Mouse (Mus musculus): ENCODE data around the gene Fancc. TPM values are rescaled to one million over a fixed set of nuclear protein-coding genes. Genes with fewer than 3 reads are reported as not detected.
"Not testable (repeated sequence)": the region's sequence is repeated elsewhere in the genome, so short reads cannot be mapped to it uniquely, and the experiment has no call there.

The Fancc gene
- polyA plus RNA-seq, 1 experiment from 2014 or later: 17.7 TPM

DNA sequence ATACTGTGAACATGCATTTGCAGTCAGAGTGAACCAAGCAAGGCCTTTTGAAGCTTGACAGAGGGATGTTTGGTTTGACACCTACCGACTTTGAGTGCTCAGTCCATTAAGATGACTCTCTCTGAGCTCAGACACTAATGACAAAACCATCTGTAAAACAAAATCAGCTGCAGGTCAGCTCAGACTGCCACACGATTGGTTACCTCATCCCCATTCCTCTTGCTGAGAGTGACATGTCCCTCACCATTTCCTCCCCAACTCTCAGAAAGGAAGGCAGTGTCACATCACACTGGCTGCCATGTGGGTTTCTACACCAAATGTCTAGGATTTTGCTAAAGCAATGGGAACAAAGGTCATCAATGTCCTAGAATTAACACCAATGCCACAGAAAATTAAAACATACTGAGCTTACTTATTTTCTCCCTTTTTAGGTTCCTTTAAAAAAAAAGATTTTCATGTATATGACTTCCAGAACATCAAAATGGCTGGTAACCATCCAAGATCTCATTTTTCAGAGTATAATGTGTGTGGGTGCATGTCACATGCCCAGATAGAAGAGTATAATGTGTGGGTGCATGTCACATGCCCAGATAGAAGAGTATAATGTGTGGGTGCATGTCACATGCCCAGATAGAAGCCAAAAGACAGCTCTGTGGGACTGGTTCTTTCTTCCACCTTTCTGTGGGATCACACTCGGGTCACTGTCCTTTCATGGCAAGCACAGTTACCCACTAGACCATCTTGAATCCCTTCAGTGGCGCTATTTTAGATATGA lies 136.8 kb downstream of the Fancc start:
- H3K4me1 ChIP-seq (replicated peaks): no peaks in the 10 kb centered on the region
- no peak overlapping the region for H3K27ac ChIP-seq
- ATAC-seq: no peak

DNA sequence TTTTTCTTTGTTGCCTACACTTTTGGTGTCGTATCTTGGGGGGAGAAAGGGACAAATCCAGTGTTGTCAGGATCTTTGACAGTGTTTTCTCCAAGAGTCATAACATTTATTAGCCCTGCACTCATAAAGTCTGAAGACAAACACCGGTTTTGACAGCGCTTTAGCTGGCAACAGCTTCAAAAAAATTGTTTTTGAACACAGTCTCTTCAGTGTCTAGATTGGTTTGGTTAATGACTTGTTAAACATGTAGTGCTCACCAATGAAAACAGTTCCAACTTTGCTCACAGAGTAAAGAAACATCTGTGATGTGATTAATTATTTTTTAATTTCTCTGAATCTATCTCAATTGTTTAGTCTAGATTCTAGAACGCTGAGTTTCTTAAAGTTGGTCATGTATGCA lies 137.7 kb downstream of the Fancc start:
- Histone ChIP-seq H3K4me2 (replicated peaks) (no peak overlapping the region), H3K4me1 (replicated peaks) (no peaks in the 10 kb centered on the region), H3K27me3 (replicated peaks) (no peaks in the 10 kb centered on the region), H3K36me3 (no peaks in the 10 kb centered on the region), H3K27ac (no peak overlapping the region), H3K9me3 (no peaks in the 10 kb centered on the region), H3K9ac (no peak overlapping the region), H3K4me3 (replicated peaks) (no peak overlapping the region)
- WGBS: 70% methylated on average over 4 of the region's 4 CpGs
- ATAC-seq: no peak

More for the DNA sequence above, 136.8 kb downstream of the Fancc start:
- Histone ChIP-seq H3K27me3 (replicated peaks) (no peaks in the 10 kb centered on the region), H3K36me3 (no peaks in the 10 kb centered on the region), H3K9me3 (no peaks in the 10 kb centered on the region), H3K9ac (no peak overlapping the region), H3K4me2 (replicated peaks) (no peak overlapping the region), H3K4me3 (replicated peaks) (no peak overlapping the region)
- WGBS: 71% methylated on average over 4 of the region's 4 CpGs

DNA sequence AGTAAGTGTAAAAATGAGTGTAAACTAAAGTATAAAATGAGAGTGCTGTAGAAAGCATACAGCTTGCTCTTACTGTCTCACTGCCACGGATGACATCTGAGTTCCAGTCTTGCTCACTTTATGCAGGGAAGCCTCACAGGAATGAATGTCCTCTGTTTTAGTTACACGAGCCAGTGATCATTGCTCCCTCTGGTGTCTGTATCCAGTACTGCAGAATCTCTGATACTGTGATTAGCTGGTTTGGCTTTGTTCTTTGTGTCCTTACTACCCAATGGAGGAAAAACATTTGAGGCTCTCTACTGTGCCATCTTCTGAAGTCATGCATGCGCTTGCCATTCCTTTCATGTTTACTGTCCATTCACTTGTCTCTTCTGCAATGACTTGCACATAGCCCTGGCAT lies 140.5 kb downstream of the Fancc start:
- Histone ChIP-seq H3K4me3 (replicated peaks) (no peak overlapping the region), H3K4me2 (replicated peaks) (no peak overlapping the region), H3K9me3 (no peaks in the 10 kb centered on the region), H3K36me3 (no peaks in the 10 kb centered on the region), H3K9ac (no peak overlapping the region), H3K27ac (no peak overlapping the region), H3K27me3 (replicated peaks) (no peaks in the 10 kb centered on the region), H3K4me1 (replicated peaks) (no peaks in the 10 kb centered on the region)
- WGBS: 37% methylated on average over 3 of the region's 3 CpGs
- ATAC-seq: no peak; the same call in 1 of the 2 replicates

DNA sequence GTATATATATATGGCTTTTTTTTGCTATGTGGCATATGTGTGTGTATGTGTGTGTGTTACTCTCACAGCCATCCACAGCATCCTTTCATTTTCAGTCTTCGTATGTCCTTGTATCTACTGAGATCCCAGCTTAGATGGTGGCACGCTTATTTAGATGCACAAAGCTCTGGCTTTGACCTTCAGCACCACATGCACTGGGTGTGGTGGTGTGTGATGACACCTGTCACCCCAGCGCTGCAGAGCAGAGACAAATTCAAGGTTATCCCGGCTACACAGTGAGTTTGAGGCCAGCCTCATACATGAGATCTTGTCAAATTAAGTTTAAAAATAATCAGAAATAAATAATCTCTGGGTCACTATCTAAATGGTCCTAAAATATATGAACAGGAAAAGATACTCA lies 141.0 kb downstream of the Fancc start:
- Histone ChIP-seq H3K27ac (no peak overlapping the region), H3K9me3 (no peaks in the 10 kb centered on the region), H3K4me2 (replicated peaks) (no peak overlapping the region), H3K4me3 (replicated peaks) (no peak overlapping the region), H3K4me1 (replicated peaks) (no peaks in the 10 kb centered on the region), H3K9ac (no peak overlapping the region), H3K36me3 (no peaks in the 10 kb centered on the region), H3K27me3 (replicated peaks) (no peaks in the 10 kb centered on the region)
- no peak for ATAC-seq
- 95% methylated on average over 4 of the region's 4 CpGs for WGBS

DNA sequence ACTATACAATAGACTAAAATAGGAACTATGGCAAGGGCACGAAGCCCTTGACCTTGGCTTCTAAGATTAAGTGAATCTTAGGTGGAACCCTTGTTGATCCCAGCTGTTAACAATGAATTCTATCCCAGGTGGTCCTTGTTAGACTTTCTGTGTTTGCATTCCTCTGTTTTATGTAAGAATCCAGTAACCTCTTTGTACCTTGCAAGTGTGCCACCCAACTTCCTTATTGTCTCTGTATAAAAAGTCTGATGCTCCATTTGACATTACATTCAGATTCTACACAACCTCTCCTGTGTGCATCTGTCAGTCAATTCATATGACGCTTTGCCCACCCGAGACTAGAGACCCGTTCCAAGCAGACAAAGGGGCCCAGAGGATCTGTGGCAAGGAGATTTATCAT lies 143.8 kb downstream of the Fancc start:
- 90% methylated on average over 4 of the region's 4 CpGs for whole genome bisulfite sequencing
- H3K4me1 ChIP-seq (replicated peaks); H3K36me3 ChIP-seq; H3K4me3 ChIP-seq (replicated peaks); ATAC-seq; H3K27me3 ChIP-seq (replicated peaks); H3K9ac ChIP-seq; H3K9me3 ChIP-seq; H3K27ac ChIP-seq; H3K4me2 ChIP-seq (replicated peaks): not testable (repeated sequence)

DNA sequence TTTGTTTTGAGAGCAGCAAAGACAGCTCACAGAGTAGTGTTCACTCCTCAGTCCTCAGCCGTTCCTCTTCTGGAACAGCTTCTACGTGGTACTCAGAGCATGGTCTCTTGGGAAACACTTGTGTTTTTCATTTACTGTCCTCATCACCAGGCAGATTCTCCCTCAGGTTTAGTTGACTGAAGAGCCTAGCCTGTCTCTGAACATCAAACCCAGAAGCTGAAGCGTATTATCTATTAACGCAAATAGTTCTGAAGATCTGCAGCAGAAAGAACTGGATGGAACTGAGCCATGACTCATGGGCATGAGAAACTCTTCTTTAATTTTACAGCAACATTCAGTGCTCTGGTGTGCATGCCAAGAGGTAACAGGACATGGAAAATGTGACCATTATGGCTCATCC lies 147.0 kb downstream of the Fancc start:
- Histone ChIP-seq H3K27ac (no peak overlapping the region), H3K9ac (no peak overlapping the region), H3K4me3 (replicated peaks) (no peak overlapping the region), H3K4me1 (replicated peaks) (no peaks in the 10 kb centered on the region), H3K9me3 (no peaks in the 10 kb centered on the region), H3K27me3 (replicated peaks) (no peaks in the 10 kb centered on the region), H3K4me2 (replicated peaks) (no peak overlapping the region), H3K36me3 (no peaks in the 10 kb centered on the region)
- WGBS: 85% methylated on average over 4 of the region's 4 CpGs
- no peak for ATAC-seq

DNA sequence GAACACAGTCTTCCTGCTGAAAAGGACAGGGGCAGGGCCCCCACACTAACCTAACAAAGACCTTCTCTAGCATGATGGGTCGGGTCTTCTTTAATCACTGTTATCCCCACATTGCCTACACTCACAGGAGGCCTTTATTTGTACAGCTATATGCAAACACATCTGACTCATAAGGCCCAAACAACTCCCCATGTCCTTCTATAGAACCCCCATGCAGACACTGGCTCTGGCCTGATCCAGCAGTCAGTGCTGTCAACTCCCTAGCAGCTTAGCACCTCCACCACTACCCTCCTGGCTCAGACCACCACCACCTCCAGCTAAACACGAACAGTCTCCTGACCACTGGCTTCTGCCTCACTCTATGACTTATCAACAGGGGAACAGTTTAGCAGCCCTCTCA lies 149.4 kb downstream of the Fancc start:
- H3K4me3 ChIP-seq (replicated peaks): no peak overlapping the region
- H3K4me1 ChIP-seq (replicated peaks): no peaks in the 10 kb centered on the region
- no peak overlapping the region for H3K4me2 ChIP-seq (replicated peaks)
- 66% methylated on average over 2 of the region's 2 CpGs for WGBS
- no peaks in the 10 kb centered on the region for H3K36me3 ChIP-seq
- H3K27ac ChIP-seq: no peak overlapping the region
- no peak overlapping the region for H3K9ac ChIP-seq
- H3K9me3 ChIP-seq: no peaks in the 10 kb centered on the region
- no peak for ATAC-seq
- H3K27me3 ChIP-seq (replicated peaks): no peaks in the 10 kb centered on the region

DNA sequence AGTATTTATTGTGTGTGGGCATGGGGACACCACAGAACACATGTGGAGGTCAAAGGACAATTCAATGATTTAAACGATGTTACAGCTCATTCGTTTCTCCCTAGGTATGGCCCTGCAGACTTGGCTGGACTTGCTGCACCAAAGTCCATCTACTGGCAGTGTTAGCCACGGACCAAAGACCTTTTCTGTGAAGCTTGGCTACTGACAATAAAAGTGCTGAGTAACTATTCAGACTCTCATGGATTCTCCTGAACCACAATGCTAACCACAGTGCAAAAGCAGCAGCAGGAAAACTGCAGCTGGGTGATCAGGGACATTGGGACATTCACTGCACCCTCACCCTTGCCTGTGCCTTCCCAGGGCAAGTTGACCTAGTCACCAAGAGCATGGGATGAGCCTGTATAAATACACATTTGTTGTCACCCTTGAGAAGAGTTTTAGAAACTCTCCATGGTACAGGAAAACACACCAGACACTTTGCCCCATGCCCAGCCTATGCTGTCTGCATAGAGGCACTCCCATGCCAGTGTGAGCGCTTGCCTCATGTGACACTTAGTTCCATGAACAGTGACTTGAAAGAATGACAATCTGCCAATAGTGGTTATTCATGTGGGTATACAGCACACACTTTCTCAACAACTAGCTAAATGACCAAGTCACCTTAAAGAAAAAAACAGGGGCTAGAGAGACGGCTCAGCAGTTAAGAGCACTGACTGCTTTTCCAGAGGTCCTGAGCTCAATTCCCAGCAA lies 151.4 kb downstream of the Fancc start:
- Histone ChIP-seq H3K9me3 (no peaks in the 10 kb centered on the region), H3K27ac (no peak overlapping the region), H3K27me3 (replicated peaks) (no peaks in the 10 kb centered on the region), H3K36me3 (no peaks in the 10 kb centered on the region), H3K4me1 (replicated peaks) (no peaks in the 10 kb centered on the region), H3K9ac (no peak overlapping the region), H3K4me2 (replicated peaks) (no peak overlapping the region), H3K4me3 (replicated peaks) (no peak overlapping the region)
- WGBS: 83% methylated on average over 5 of the region's 5 CpGs
- ATAC-seq: no peak

DNA sequence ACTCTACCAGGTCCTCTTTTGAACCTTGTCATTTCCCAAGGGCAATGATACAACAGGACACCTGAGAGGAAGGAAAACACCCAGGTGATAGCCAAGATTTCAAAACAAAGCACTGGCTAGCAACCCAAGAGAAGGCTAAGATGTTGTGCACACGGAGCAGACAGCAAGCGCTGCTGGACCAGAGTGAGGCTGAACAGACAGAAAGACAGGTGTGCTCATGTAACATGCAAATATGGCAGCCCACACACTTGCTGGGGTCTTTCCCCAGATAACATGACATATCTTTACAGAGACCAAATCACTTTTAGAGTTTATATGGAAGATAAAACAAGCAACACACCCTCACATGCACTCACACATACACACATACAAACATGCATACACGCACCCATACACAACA lies 152.6 kb downstream of the Fancc start:
- Histone ChIP-seq H3K4me2 (replicated peaks) (no peak overlapping the region), H3K27ac (no peak overlapping the region), H3K4me1 (replicated peaks) (no peaks in the 10 kb centered on the region), H3K9ac (no peak overlapping the region), H3K9me3 (no peaks in the 10 kb centered on the region), H3K4me3 (replicated peaks) (no peak overlapping the region), H3K36me3 (no peaks in the 10 kb centered on the region), H3K27me3 (replicated peaks) (no peaks in the 10 kb centered on the region)
- ATAC-seq: no peak
- 94% methylated on average over 3 of the region's 3 CpGs for WGBS

DNA sequence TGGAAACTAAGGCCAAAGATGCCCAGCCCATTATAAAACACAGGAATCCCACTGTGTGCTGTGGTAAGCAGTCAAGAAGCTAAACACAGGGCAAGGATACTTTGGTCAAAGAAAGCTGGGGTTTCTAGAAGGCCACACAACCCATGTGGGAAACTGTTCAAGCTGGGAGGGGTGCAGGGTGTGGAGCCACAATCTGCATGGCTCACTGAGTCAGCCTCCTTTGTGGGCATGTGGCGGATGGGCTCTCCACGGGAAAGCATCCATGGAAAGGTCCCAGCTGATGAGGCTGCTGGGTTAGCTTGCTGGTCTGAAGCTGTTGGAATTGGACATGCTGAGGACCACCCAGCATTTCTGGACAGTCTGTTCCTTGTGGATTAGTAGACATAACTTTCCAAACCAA lies 154.3 kb downstream of the Fancc start:
- Histone ChIP-seq H3K36me3 (no peaks in the 10 kb centered on the region), H3K4me3 (replicated peaks) (no peak overlapping the region), H3K27me3 (replicated peaks) (no peaks in the 10 kb centered on the region), H3K4me2 (replicated peaks) (no peak overlapping the region), H3K9me3 (no peaks in the 10 kb centered on the region), H3K9ac (no peak overlapping the region), H3K27ac (no peak overlapping the region), H3K4me1 (replicated peaks) (no peaks in the 10 kb centered on the region)
- no peak for ATAC-seq
- WGBS: 86% methylated on average over 2 of the region's 2 CpGs

DNA sequence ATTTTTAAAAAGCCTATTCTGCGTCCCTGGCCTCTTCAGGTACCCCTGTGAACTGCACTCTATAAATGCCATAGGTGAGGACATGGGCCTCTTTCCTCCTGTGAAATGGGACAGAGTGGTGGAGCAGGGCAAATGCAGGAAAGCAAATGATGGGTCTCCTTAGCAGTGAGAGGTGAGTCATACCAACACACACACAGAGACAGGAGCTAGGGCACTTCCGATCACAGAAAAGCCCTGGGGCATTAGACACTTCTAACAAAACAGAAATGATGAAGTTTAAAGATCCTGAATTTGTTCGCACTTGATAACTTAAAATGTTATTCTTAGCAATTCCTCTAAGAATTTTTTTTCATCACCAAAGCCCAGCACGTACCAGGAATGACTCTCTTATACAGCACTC lies 157.1 kb downstream of the Fancc start:
- Histone ChIP-seq H3K36me3 (no peaks in the 10 kb centered on the region), H3K4me3 (replicated peaks) (no peak overlapping the region), H3K9ac (no peak overlapping the region), H3K9me3 (no peaks in the 10 kb centered on the region), H3K27me3 (replicated peaks) (no peaks in the 10 kb centered on the region), H3K27ac (no peak overlapping the region), H3K4me2 (replicated peaks) (no peak overlapping the region), H3K4me1 (replicated peaks) (0 out of 2 replicates have a peak, but pooled peaks cover 7% of the 10 kb centered on the region)
- 87% methylated on average over 4 of the region's 4 CpGs for WGBS
- ATAC-seq: no peak

DNA sequence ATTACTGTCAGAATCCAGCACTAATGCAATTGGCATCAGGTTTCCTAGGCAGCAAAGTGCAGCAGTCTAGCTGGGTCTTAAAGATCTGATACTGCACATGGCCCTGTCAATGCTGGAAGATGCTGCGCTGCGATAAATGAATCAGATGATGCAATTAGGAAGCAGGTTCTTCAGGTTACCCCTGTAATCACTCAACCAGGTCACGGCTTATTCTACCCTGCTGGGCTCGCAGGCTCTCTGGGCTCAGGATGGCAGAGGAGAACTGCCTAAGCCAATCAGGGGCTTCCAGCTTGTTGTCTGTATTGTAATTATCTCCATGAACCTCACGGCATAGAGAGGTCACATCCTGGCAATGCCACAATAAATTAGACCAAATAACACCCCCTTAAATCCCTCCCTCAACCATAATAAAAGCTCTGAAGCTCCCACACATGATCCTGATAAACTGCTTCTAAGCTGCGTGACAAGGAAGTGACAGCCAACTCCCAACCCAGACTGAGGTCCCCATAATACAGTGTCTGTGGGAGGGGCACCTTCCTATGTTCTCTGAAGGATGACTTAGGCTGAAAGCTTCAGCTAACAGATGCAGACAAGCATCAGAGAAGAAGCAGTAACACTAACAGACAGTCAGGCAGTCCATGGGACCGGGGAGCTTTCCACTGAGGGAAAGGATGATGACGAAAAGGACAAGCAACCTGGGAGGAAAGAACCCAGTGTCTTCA lies 159.7 kb downstream of the Fancc start:
- H3K27me3 ChIP-seq (replicated peaks): no peaks in the 10 kb centered on the region
- peak; percentile 43 for ATAC-seq
- no peak overlapping the region for H3K4me3 ChIP-seq (replicated peaks)
- H3K4me1 ChIP-seq (replicated peaks): 0 out of 2 replicates have a peak, but pooled peaks cover 7% of the 10 kb centered on the region
- no peak overlapping the region for H3K9ac ChIP-seq
- WGBS: 65% methylated on average over 8 of the region's 8 CpGs
- no peaks in the 10 kb centered on the region for H3K9me3 ChIP-seq
- no peaks in the 10 kb centered on the region for H3K36me3 ChIP-seq
- H3K27ac ChIP-seq: no peak overlapping the region
- H3K4me2 ChIP-seq (replicated peaks): no peak overlapping the region
